Mouse (Mus musculus) cortical plate, adult 2 months (tissue): ENCODE measurements around the gene Clmn.

Source experiments
- CTCF ChIP-seq: fragments of 200-500 bp; IDR thresholded peaks from 2 replicates; pipeline ENCODE4 v1.5.1; 2011; ENCODE audit warnings: mild to moderate bottlenecking, control low read depth, low read length; ENCODE audit not compliant: insufficient read depth; ENCODE audit errors: extremely low read depth
- POLR2A ChIP-seq: fragments of 200-500 bp; IDR thresholded peaks from 2 replicates; pipeline ENCODE4 v1.6.1; 2011; ENCODE audit warnings: mild to moderate bottlenecking, low read length, control low read depth; ENCODE audit not compliant: insufficient read depth; ENCODE audit errors: extremely low read depth

GRCm38 (mm10) chr12:104855548-104855947 is 9.3 kb downstream of the Clmn start:
- TF ChIP-seq POLR2A = no peak
- no peak for TF ChIP-seq CTCF
